Mouse (Mus musculus) kidney, adult 2 months (tissue): ENCODE measurements around the gene Gspt2. TPM values are rescaled to one million over a fixed set of nuclear protein-coding genes. Genes with fewer than 3 reads are reported as not detected.
"Not testable (repeated sequence)": the region's sequence is repeated elsewhere in the genome, so short reads cannot be mapped to it uniquely, and the experiment has no call there.

ENCODE experiments used
- DNase-seq: peaks from one replicate; pipeline ENCODE4 v3.0.0; 2021
- H3K27ac ChIP-seq: fragments of 200-500 bp; 2 replicates; pipeline ENCODE4 v1.5.1; 2012; ENCODE audit warnings: low read depth, low read length, control low read depth, inconsistent platforms; ENCODE audit not compliant: insufficient read depth
- H3K27me3 ChIP-seq: fragments of 200-500 bp; replicated peaks from 2 replicates; pipeline ENCODE4 v1.6.1; 2012; ENCODE audit warnings: mild to moderate bottlenecking, moderate library complexity, low read length, inconsistent platforms; ENCODE audit not compliant: control insufficient read depth, insufficient read depth
- H3K36me3 ChIP-seq: fragments of 200-500 bp; 2 replicates; pipeline ENCODE4 v1.6.1; 2012; ENCODE audit warnings: mild to moderate bottlenecking, moderate library complexity, low read length, inconsistent platforms; ENCODE audit not compliant: control insufficient read depth, insufficient read depth
- H3K4me1 ChIP-seq: fragments of 200-500 bp; 2 replicates; pipeline ENCODE4 v1.6.1; 2011; ENCODE audit warnings: low read length; ENCODE audit not compliant: control insufficient read depth, insufficient read depth
- H3K4me3 ChIP-seq: fragments of 200-500 bp; 2 replicates; pipeline ENCODE4 v1.5.1; 2011; ENCODE audit warnings: mild to moderate bottlenecking, low read depth, low read length, control low read depth; ENCODE audit not compliant: insufficient read depth
- CTCF ChIP-seq: fragments of 200-500 bp; conservative IDR thresholded peaks from 2 replicates; pipeline ENCODE4 v1.5.1; 2011; ENCODE audit warnings: low read depth, mild to moderate bottlenecking, control low read depth, low read length, moderate library complexity, mixed read lengths; ENCODE audit not compliant: insufficient read depth, insufficient read length
- POLR2A ChIP-seq: fragments of 200-500 bp; IDR thresholded peaks from one replicate; pipeline ENCODE4 v1.6.1; 2011; ENCODE audit warnings: low read depth, low read length, control low read depth
- WGBS: fragments of 180-500 bp; shearing (Covaris S2); methylation state at CpG from one replicate; pipeline ENCODE4 v1.1.7; 2018; 5-methylcytosine and 5-hydroxymethylcytosine counted together
- polyA plus RNA-seq: library from polyadenylated mRNA; depleted of rRNA; stranded (reverse); fragments of >200 nt; gene quantifications from 2 replicates; pipeline ENCODE4 v1.2.3, GENCODE M21; 2012; rRNA removed

Gene Gspt2
- polyA plus RNA-seq = 0.88 and 1.3 TPM in 2 replicates

DNA sequence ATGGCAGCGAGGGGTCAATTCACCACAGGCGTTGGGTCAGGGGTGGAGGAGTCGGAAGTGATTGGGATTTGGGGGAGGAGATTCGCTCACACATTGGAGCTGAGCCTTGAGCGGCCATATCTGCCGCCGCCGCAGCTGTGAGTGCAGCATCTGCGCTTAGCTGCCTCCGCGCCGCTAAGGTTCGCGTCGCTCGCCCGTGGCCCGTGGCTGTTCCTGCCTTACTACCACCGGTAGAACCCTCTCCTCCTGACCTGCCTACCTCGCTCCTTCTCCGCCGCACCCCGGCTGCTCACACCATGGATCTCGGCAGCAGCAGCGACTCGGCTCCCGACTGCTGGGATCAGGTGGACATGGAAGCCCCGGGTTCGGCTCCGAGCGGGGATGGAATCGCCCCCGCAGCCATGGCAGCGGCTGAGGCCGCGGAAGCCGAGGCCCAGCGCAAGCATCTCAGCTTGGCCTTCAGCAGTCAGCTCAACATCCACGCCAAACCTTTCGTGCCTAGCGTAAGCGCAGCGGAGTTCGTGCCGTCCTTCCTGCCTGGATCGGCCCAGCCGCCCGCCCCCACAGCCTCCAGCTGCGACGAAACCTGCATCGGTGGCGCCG is at the start of gene Gspt2:
Gspt2 (plus strand) TSS at position 109 of the 603 bp plus-strand sequence.
- Histone ChIP-seq H3K27ac (no peak within 1 kb of the TSS), H3K4me3 (peak within 1 kb of the TSS; percentile 94), H3K36me3 (no peaks in the 10 kb centered on the region), H3K27me3 (no peaks in the 10 kb centered on the region), H3K4me1 (no peaks in the 10 kb centered on the region)
- under 1% methylated on average over 53 of the region's 53 CpGs for WGBS
- peak; percentile 17 for DNase-seq
- TF ChIP-seq CTCF = no peak
- no peak for TF ChIP-seq POLR2A

GRCm38 (mm10) chrX:94624835-94625803 is 10.8 kb upstream of the Gspt2 start:
- no peak overlapping the region for H3K27ac ChIP-seq
- H3K36me3 ChIP-seq = no peaks in the 10 kb centered on the region
- TF ChIP-seq POLR2A (no peak), CTCF (peak; percentile 23; the same call in 1 of the 2 replicates)
- H3K4me3 ChIP-seq = no peak overlapping the region
- 17% methylated on average over 13 of the region's 13 CpGs for WGBS
- peak; percentile 5 for DNase-seq
- H3K4me1 ChIP-seq = no peaks in the 10 kb centered on the region
- no peaks in the 10 kb centered on the region for H3K27me3 ChIP-seq

DNA sequence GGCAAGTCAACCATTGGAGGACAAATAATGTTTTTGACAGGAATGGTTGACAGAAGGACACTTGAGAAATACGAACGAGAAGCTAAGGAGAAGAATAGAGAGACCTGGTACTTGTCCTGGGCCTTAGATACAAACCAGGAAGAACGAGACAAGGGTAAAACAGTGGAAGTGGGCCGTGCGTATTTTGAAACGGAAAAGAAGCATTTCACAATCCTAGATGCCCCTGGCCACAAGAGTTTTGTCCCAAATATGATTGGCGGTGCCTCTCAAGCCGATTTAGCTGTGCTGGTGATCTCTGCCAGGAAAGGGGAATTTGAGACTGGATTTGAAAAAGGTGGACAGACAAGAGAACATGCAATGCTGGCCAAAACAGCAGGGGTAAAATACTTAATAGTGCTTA is 1.0 kb downstream of the Gspt2 start:
- 80% methylated on average over 8 of the region's 8 CpGs for WGBS
- Histone ChIP-seq H3K4me1 (no peaks in the 10 kb centered on the region), H3K4me3 (no peak overlapping the region), H3K36me3 (no peaks in the 10 kb centered on the region), H3K27ac (no peak overlapping the region), H3K27me3 (no peaks in the 10 kb centered on the region)
- TF ChIP-seq POLR2A = no peak
- TF ChIP-seq CTCF = no peak
- no peak for DNase-seq

- Histone ChIP-seq H3K4me3 (no peak overlapping the region), H3K36me3 (no peaks in the 10 kb centered on the region), H3K27me3 (no peaks in the 10 kb centered on the region), H3K4me1 (no peaks in the 10 kb centered on the region), H3K27ac (no peak overlapping the region)
- TF ChIP-seq CTCF = no peak
- TF ChIP-seq POLR2A = no peak
- DNase-seq = no peak
Observed at GRCm38 (mm10) chrX:94648541-94648940, 12.7 kb downstream of the Gspt2 start.

DNA sequence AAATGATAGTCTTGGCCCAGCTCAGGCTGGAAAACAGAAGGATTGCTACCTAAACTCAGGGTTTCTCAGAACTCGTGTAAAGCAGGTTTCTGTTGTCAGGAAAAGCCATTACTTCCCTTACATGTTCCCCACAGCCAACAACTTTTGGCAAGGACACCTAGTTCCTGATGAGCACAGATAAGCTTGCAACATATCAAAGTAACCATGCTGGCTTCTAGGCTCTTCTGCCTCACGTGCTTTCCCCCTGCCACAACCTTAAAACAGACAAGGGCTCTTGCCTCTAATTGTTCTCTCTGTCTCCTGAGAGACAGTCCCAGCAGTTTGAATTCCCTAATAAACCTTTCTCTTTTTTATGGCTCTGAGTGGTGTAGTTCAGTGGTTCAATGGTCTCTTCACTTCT is 21.9 kb downstream of the Gspt2 start:
- TF ChIP-seq CTCF (no peak), POLR2A (no peak)
- Histone ChIP-seq H3K27ac (no peak overlapping the region), H3K4me3 (no peak overlapping the region), H3K36me3 (no peaks in the 10 kb centered on the region), H3K27me3 (no peaks in the 10 kb centered on the region), H3K4me1 (no peaks in the 10 kb centered on the region)
- WGBS = 49% methylated on average over 2 of the region's 2 CpGs
- DNase-seq = no peak

GRCm38 (mm10) chrX:94670814-94671213 is 34.9 kb downstream of the Gspt2 start:
- WGBS = 49% methylated on average over 4 of the region's 4 CpGs
- TF ChIP-seq POLR2A (no peak), CTCF (no peak)
- DNase-seq = no peak

GRCm38 (mm10) chrX:94674977-94675376 is 39.1 kb downstream of the Gspt2 start:
- H3K27me3 ChIP-seq = no peaks in the 10 kb centered on the region
- H3K4me1 ChIP-seq = no peaks in the 10 kb centered on the region
- no peak overlapping the region for H3K4me3 ChIP-seq
- H3K36me3 ChIP-seq = no peaks in the 10 kb centered on the region
- whole genome bisulfite sequencing = 42% methylated on average over 4 of the region's 4 CpGs
- H3K27ac ChIP-seq = no peak overlapping the region
- peak; percentile 34 for DNase-seq
- TF ChIP-seq CTCF (0 out of 2 replicates have a peak, but pooled peaks have one; percentile 18), POLR2A (no peak)

More at GRCm38 (mm10) chrX:94670814-94671213, 34.9 kb downstream of the Gspt2 start:
- no peak overlapping the region for H3K4me3 ChIP-seq
- H3K27ac ChIP-seq = no peak overlapping the region
- no peaks in the 10 kb centered on the region for H3K4me1 ChIP-seq
- no peaks in the 10 kb centered on the region for H3K36me3 ChIP-seq
- no peaks in the 10 kb centered on the region for H3K27me3 ChIP-seq

- DNase-seq, H3K27ac ChIP-seq, H3K36me3 ChIP-seq, H3K4me3 ChIP-seq, H3K27me3 ChIP-seq, H3K4me1 ChIP-seq: not testable (repeated sequence)
- WGBS = no CpG with 5 or more reads among the region's 2 CpGs
Observed at GRCm38 (mm10) chrX:94681581-94681980, 45.7 kb downstream of the Gspt2 start.

DNA sequence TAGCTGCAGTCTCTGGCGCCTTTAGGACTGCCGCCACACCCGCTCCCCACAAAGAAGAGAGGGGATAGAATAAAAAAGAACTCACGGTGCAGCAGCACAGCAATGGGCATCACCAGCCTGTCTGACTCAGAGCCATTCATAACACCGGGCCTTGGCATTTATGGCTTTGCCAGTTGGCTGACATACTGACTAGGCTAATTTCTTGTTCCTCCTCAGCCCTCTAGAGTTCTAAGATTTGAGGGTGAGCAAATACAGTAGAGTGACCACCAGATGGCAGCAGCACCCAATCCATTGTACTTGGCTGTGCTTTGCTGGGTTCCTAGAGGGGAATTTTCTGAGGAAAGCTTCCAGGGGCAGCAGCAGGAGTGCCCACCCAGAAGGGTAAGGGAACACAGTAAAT is 53.7 kb downstream of the Gspt2 start:
- not testable (repeated sequence) for H3K27me3 ChIP-seq, H3K36me3 ChIP-seq, H3K4me1 ChIP-seq, H3K27ac ChIP-seq, H3K4me3 ChIP-seq, DNase-seq
- 67% methylated on average over 5 of the region's 5 CpGs for WGBS
